Mouse (Mus musculus) megakaryocyte, embryonic 14.5 days (primary cell): ENCODE data around the gene Ttc7b.

Experiments used
- FLI1 ChIP-seq: IDR thresholded peaks from 2 replicates; pipeline ENCODE4 v1.6.1; 2012; ENCODE audit warnings: low read length, inconsistent platforms, mixed read lengths
- GATA1 ChIP-seq: IDR thresholded peaks from 3 replicates; pipeline ENCODE4 v1.6.1; 2012; ENCODE audit warnings: mixed read lengths, low read length, inconsistent platforms, borderline replicate concordance

DNA sequence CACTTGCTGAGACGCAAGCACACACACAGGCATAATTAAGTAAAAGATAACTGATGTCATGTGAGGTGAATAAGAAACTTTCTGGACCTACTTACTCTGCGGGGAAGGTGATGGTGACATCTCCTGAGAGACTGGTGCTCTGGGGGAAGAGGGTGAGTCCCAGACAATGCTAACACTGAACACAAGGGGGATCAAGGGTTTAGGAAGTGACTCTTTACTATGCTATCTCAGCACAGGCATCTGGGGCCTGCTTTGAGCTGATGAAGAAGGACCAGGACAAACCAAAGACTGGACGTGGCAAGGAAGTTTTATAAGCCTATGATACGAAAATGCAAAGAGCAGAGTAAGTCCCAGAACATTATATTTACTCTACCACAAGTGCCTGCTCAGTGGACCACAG lies 92.4 kb downstream of the Ttc7b start:
- TF ChIP-seq GATA1, result no peak
- TF ChIP-seq FLI1, result no peak
